ENCODE assay signal across 9 mouse cellular contexts in genomic region chr14:87463963-87464654, GRCm38 (mm10). TPM values are rescaled to one million over a fixed set of nuclear protein-coding genes. Genes with fewer than 3 reads are reported as not detected.
DNase-seq lines count a peak whose midpoint lies in the region; ATAC-seq and TF ChIP-seq lines count a peak whose summit lies in the region.
"Had no signal": no experiment of that assay in that cellular context is flagged by ENCODE, and none has a peak within 500 bp of the region (broad histone marks: within the 10 kb centered on the region; RNA-seq: fewer than 3 reads in every experiment).

No protein-coding gene starts in this region.

- H3K36me3 ChIP-seq in CH12.LX (replicated peaks in 1 of 2; ENCODE audit: control insufficient read depth in 1 of 2, insufficient read depth in 1 of 2, low read length in 1 of 2), result peaks cover 0 to 27% of the 10 kb centered on the region in 2 experiments
- peaks cover 15% of the 10 kb centered on the region for H3K36me3 ChIP-seq in embryonic facial prominence, embryonic 10.5 days (replicated peaks)
- no peaks in the 10 kb centered on the region for H3K36me3 ChIP-seq in neural tube, embryonic 15.5 days

- no peak overlapping the region for H3K4me2 ChIP-seq in CH12.LX (ENCODE audit: insufficient read depth, low read depth, poor library complexity, severe bottlenecking)
- no peak overlapping the region for H3K4me2 ChIP-seq in neural tube, embryonic 15.5 days
- H3K4me2 ChIP-seq: heart, embryonic 13.5 days had no signal

- WGBS in embryonic facial prominence, embryonic 10.5 days, result 17% methylated on average over 11 of the region's 11 CpGs
- 10% methylated on average over 11 of the region's 11 CpGs for WGBS in neural tube, embryonic 15.5 days

- TF ChIP-seq RAD21 in CH12.LX (IDR thresholded peaks at IDR 0.05; ENCODE audit: low read depth, low read length), result peak; percentile 89

- peaks cover 0 to 6% of the 10 kb centered on the region in 2 experiments; a peak in 1 of 4 replicates for H3K4me1 ChIP-seq in CH12.LX (ENCODE audit: control insufficient read depth in 1 of 2, insufficient read depth in 2 of 2)
- H3K4me1 ChIP-seq in embryonic facial prominence, embryonic 10.5 days, result no peaks in the 10 kb centered on the region
- H3K4me1 ChIP-seq in neural tube, embryonic 15.5 days, result peaks cover 4% of the 10 kb centered on the region
- H3K4me1 ChIP-seq: heart, embryonic 13.5 days had no signal

- no peak overlapping the region for H3K4me3 ChIP-seq in CH12.LX (replicated peaks in 1 of 3; ENCODE audit: low read depth in 2 of 3, low read length in 2 of 3, poor library complexity in 1 of 3)
- H3K4me3 ChIP-seq in embryonic facial prominence, embryonic 10.5 days, result no peak overlapping the region
- H3K4me3 ChIP-seq in neural tube, embryonic 15.5 days (replicated peaks), result no peak overlapping the region
- H3K4me3 ChIP-seq: heart, embryonic 13.5 days had no signal

- H3K27me3 ChIP-seq in CH12.LX (replicated peaks), result no peaks in the 10 kb centered on the region
- H3K27me3 ChIP-seq in embryonic facial prominence, embryonic 10.5 days (replicated peaks; ENCODE audit: low read depth, poor library complexity, severe bottlenecking), result no peaks in the 10 kb centered on the region
- H3K27me3 ChIP-seq in neural tube, embryonic 15.5 days (replicated peaks), result no peaks in the 10 kb centered on the region
- H3K27me3 ChIP-seq: heart, embryonic 13.5 days had no signal

- no peak for TF ChIP-seq EP300 in CH12.LX (IDR thresholded peaks at IDR 0.05; ENCODE audit: low read length)

- dilution Hi-C loops in CH12.LX (cut with MboI; ENCODE audit: extremely low pct_ligation_motif_present, extremely low pct_unique_long_range_greater_than_20kb, low sequenced_read_pairs), result no loop called here

- TF ChIP-seq POLR2A in CH12.LX (IDR thresholded peaks at IDR 0.05; ENCODE audit: low read depth, low read length), result no peak

- H3K9me3 ChIP-seq in CH12.LX (replicated peaks; ENCODE audit: low read length), result no peaks in the 10 kb centered on the region
- H3K9me3 ChIP-seq in embryonic facial prominence, embryonic 10.5 days, result no peaks in the 10 kb centered on the region
- H3K9me3 ChIP-seq in neural tube, embryonic 15.5 days (replicated peaks), result no peaks in the 10 kb centered on the region
- H3K9me3 ChIP-seq: heart, embryonic 13.5 days had no signal

- peak; percentile 83 to 85 for TF ChIP-seq CTCF in CH12.LX (conservative IDR thresholded peaks at IDR 0.05 in 1 of 2, IDR thresholded peaks at IDR 0.05 in 1 of 2; ENCODE audit: low read depth in 2 of 2, low read length in 2 of 2)

- intact Hi-C loops in heart, postnatal 10 days (cut with DNase I), result loop anchor here (2.0 to 5.0 kb wide), 3 partner anchors 813 to 1519 kb away; partner anchors contain the start of gene Pcdh20

- no peak overlapping the region for H3K27ac ChIP-seq in CH12.LX (ENCODE audit: insufficient read depth, low read depth)
- H3K27ac ChIP-seq in embryonic facial prominence, embryonic 10.5 days (replicated peaks), result no peak overlapping the region
- no peak overlapping the region for H3K27ac ChIP-seq in neural tube, embryonic 15.5 days (replicated peaks)
- H3K27ac ChIP-seq: heart, embryonic 13.5 days had no signal

- peak; percentile 64 for DNase-seq in CH12.LX (ENCODE audit: extremely low read depth)
- DNase-seq in adrenal gland, postnatal 14 days, result peak; percentile 85
- DNase-seq in embryonic facial prominence, embryonic 10.5 days (ENCODE audit: low spot score), result peak; percentile 77
- peak; percentile 71 to 86 for DNase-seq in heart, postnatal 10 days
- peak; percentile 56 to 87 for DNase-seq in kidney, postnatal 25 days
- DNase-seq in lung, adult 18-20 months, result peak; percentile 59 to 64
- DNase-seq in thymus, postnatal 10 days (ENCODE audit: low spot score in 2 of 2), result peak; percentile 40 to 74

- no peak overlapping the region for H3K9ac ChIP-seq in CH12.LX (ENCODE audit: insufficient read depth, low read depth)
- no peak overlapping the region for H3K9ac ChIP-seq in neural tube, embryonic 15.5 days (replicated peaks)
- H3K9ac ChIP-seq: heart, embryonic 13.5 days had no signal

- ATAC-seq in neural tube, embryonic 15.5 days (ENCODE audit: low FRiP score), result peak; percentile 74; the same call in 1 of the 2 replicates

- in situ Hi-C loops in CH12.LX (cut with MboI; ENCODE audit: low pct_ligation_motif_present, low pct_unique_long_range_greater_than_20kb, low sequenced_read_pairs), result loop anchor here (25.0 kb wide), 1 partner anchor 1523 kb away; no protein-coding TSS in a partner anchor

- H3K79me2 ChIP-seq in CH12.LX (replicated peaks; ENCODE audit: control insufficient read depth, extremely low read depth, insufficient read depth, poor library complexity, severe bottlenecking), result no peaks in the 10 kb centered on the region

TF ChIP-seq in CH12.LX, 34 proteins besides CTCF, POLR2A, EP300 and RAD21:
- TF ChIP-seq ZC3H11A (IDR thresholded peaks at IDR 0.05; ENCODE audit: low read depth, low read length) (no peak), SMC3 (IDR thresholded peaks at IDR 0.05; ENCODE audit: low read depth, low read length) (peak; percentile 62)

RNA-seq across cellular contexts. Expression of gene Tdrd3, which starts 47.7 kb away (rescaled TPM):
- total RNA-seq in CH12.LX (2012; rRNA removed) (6.5 and 7.3 TPM in 2 replicates), CH12.LX (2014; rRNA removed) (12.8 and 13.8 TPM in 2 replicates)
- 10.9 and 13.9 TPM in 2 replicates for polyA plus RNA-seq in CH12.LX (2012; ENCODE audit: insufficient read length, low read depth)
- total RNA-seq in adrenal gland, postnatal 14 days (2021), result 31.6 and 39.8 TPM in 2 replicates
- 34.3 and 38.0 TPM in 2 replicates for polyA plus RNA-seq in embryonic facial prominence, embryonic 10.5 days (2016; fragmentation: Nextera tagmentation; extraction: Ambion mirVana)
- 10 to 100 TPM; 30.7 to 31.1 TPM for total RNA-seq in heart, postnatal 10 days (2021)
- 36.8 and 38.0 TPM in 2 replicates for polyA plus RNA-seq in neural tube, embryonic 15.5 days (2015; fragmentation: Nextera tagmentation; extraction: Ambion mirVana)
